Mouse (Mus musculus) bone marrow, adult 2 months (tissue): ENCODE measurements at regions not wholly inside any gene's neighbourhood (a gene's known extent, or its start where the extent isn't known, plus 50 kb on each side); places are given as distances from the start of the nearest gene placed in this dataset.

ENCODE experiments used
- CTCF ChIP-seq: fragments of 200-500 bp; IDR thresholded peaks from 2 replicates; pipeline ENCODE4 v1.5.1; 2011; ENCODE audit warnings: low read length, control low read depth; ENCODE audit not compliant: control insufficient read depth, insufficient read depth
- POLR2A ChIP-seq: fragments of 200-500 bp; IDR thresholded peaks from 2 replicates; pipeline ENCODE4 v1.6.1; 2011; ENCODE audit warnings: low read depth, mild to moderate bottlenecking, control low read depth, low read length, borderline replicate concordance; ENCODE audit not compliant: control insufficient read depth

DNA sequence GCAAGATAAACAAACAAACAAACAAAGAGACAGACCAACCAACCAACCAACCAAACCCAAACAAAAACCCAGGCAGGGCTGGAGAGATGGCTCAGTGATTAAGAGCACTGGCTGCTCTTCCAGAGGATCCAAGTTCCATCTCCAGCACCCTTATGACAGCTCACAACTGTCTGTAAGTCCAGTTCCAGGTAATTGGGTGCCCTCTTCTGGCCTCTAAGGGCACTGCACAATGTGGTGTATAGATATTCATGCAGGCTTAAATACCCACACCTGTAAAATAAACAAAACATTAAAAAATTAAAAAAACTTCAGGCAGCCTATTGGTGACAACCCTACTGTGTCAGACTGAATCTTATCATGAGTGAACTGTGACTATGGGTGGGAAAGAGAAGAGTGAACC, 222.4 kb upstream of the Eif4g2 start:
- no peak for TF ChIP-seq CTCF
- TF ChIP-seq POLR2A = no peak
